Mouse (Mus musculus) midbrain, embryonic 12.5 days (tissue): ENCODE results near the gene Ptpn14. TPM values are rescaled to one million over a fixed set of nuclear protein-coding genes. Genes with fewer than 3 reads are reported as not detected.

Source experiments
- ATAC-seq: fragments of 200-750 bp; cut with Nextera tagmentation; 2 replicates; pipeline ENCODE4 v1.8.0; 2017; ENCODE audit warnings: low read depth, moderate TSS enrichment, moderate library complexity; ENCODE audit not compliant: low FRiP score
- H3K27ac ChIP-seq: fragments of 300-500 bp; sonication (generic); replicated peaks from 2 replicates; pipeline ENCODE4 v1.5.1; 2016; ENCODE audit warnings: mild to moderate bottlenecking
- H3K27me3 ChIP-seq: fragments of 300-500 bp; sonication (generic); 2 replicates; pipeline ENCODE4 v1.6.1; 2016; ENCODE audit warnings: mild to moderate bottlenecking
- H3K36me3 ChIP-seq: fragments of 300-500 bp; sonication (generic); 2 replicates; pipeline ENCODE4 v1.6.1; 2016
- H3K4me1 ChIP-seq: fragments of 300-500 bp; sonication (generic); 2 replicates; pipeline ENCODE4 v1.6.1; 2016
- H3K4me2 ChIP-seq: fragments of 300-500 bp; sonication (generic); replicated peaks from 2 replicates; pipeline ENCODE4 v1.6.1; 2016; ENCODE audit warnings: mild to moderate bottlenecking, moderate library complexity
- H3K4me3 ChIP-seq: fragments of 300-500 bp; sonication (generic); 2 replicates; pipeline ENCODE4 v1.5.1; 2016; ENCODE audit warnings: mild to moderate bottlenecking
- H3K9ac ChIP-seq: fragments of 300-500 bp; sonication (generic); replicated peaks from 2 replicates; pipeline ENCODE4 v1.6.1; 2016; ENCODE audit warnings: mild to moderate bottlenecking, moderate library complexity
- H3K9me3 ChIP-seq: fragments of 300-500 bp; sonication (generic); 2 replicates; pipeline ENCODE4 v1.6.1; 2016; ENCODE audit warnings: mild to moderate bottlenecking
- WGBS: fragments of 180-500 bp; shearing (Covaris S2); methylation state at CpG from one replicate; pipeline ENCODE4 v1.1.7; 2016; 5-methylcytosine and 5-hydroxymethylcytosine counted together
- polyA plus RNA-seq: library from polyadenylated mRNA; unstranded; fragments of >200 nt; fragmentation: Nextera tagmentation; extraction: Ambion mirVana; gene quantifications from 2 replicates; pipeline ENCODE4 v1.2.1, GENCODE M21; 2016

Ptpn14 gene
- polyA plus RNA-seq, 1 experiment from 2014 or later: 4.0 TPM

GRCm38 (mm10) chr1:189727346-189727883, 653 bp upstream of the Ptpn14 start:
- WGBS: 1% methylated on average over 22 of the region's 22 CpGs
- Histone ChIP-seq H3K27ac (peak overlapping the region; percentile 11; the same call in 1 of the 2 replicates), H3K9me3 (no peaks in the 10 kb centered on the region), H3K36me3 (no peaks in the 10 kb centered on the region), H3K9ac (peak overlapping the region; percentile 53; the same call in 1 of the 2 replicates), H3K4me1 (peaks cover 25% of the 10 kb centered on the region), H3K4me3 (peak overlapping the region; percentile 55), H3K4me2 (peak overlapping the region; percentile 93), H3K27me3 (peaks cover 60% of the 10 kb centered on the region)
- ATAC-seq: peak; percentile 52

- Histone ChIP-seq H3K27me3 (peaks cover 60% of the 10 kb centered on the region), H3K4me1 (peaks cover 25% of the 10 kb centered on the region), H3K27ac (0 out of 2 replicates have a peak overlapping the region, but pooled peaks have one; percentile 11), H3K36me3 (no peaks in the 10 kb centered on the region), H3K4me2 (peak overlapping the region; percentile 93), H3K9me3 (no peaks in the 10 kb centered on the region), H3K4me3 (peak overlapping the region; percentile 55), H3K9ac (peak overlapping the region; percentile 53)
- no peak for ATAC-seq
- 0% methylated on average over 15 of the region's 15 CpGs for WGBS
Measured at GRCm38 (mm10) chr1:189728784-189729115, 682 bp downstream of the Ptpn14 start.

- peak overlapping the region; percentile 55 for H3K4me3 ChIP-seq
- H3K9me3 ChIP-seq: no peaks in the 10 kb centered on the region
- H3K27ac ChIP-seq: no peak overlapping the region
- peak overlapping the region; percentile 93 for H3K4me2 ChIP-seq
- H3K36me3 ChIP-seq: no peaks in the 10 kb centered on the region
- no peak for ATAC-seq
- no peak overlapping the region for H3K9ac ChIP-seq
- peaks cover 60% of the 10 kb centered on the region for H3K27me3 ChIP-seq
- 9% methylated on average over 17 of the region's 17 CpGs for whole genome bisulfite sequencing
- H3K4me1 ChIP-seq: peaks cover 25% of the 10 kb centered on the region
Measured at GRCm38 (mm10) chr1:189729141-189729815, 1.2 kb downstream of the Ptpn14 start.

GRCm38 (mm10) chr1:189731697-189732096, 3.6 kb downstream of the Ptpn14 start:
- no peaks in the 10 kb centered on the region for H3K9me3 ChIP-seq
- no peak overlapping the region for H3K4me3 ChIP-seq
- H3K9ac ChIP-seq: no peak overlapping the region
- peaks cover 48% of the 10 kb centered on the region for H3K27me3 ChIP-seq
- no peaks in the 10 kb centered on the region for H3K36me3 ChIP-seq
- H3K27ac ChIP-seq: no peak overlapping the region
- ATAC-seq: no peak
- 77% methylated on average over 10 of the region's 10 CpGs for WGBS
- H3K4me2 ChIP-seq: no peak overlapping the region
- H3K4me1 ChIP-seq: peaks cover 25% of the 10 kb centered on the region

GRCm38 (mm10) chr1:189732156-189732555, 4.1 kb downstream of the Ptpn14 start:
- Histone ChIP-seq H3K27me3 (peaks cover 43% of the 10 kb centered on the region), H3K27ac (no peak overlapping the region), H3K36me3 (no peaks in the 10 kb centered on the region), H3K9ac (no peak overlapping the region), H3K4me1 (peaks cover 23% of the 10 kb centered on the region), H3K4me3 (no peak overlapping the region), H3K4me2 (no peak overlapping the region), H3K9me3 (no peaks in the 10 kb centered on the region)
- WGBS: 79% methylated on average over 8 of the region's 8 CpGs
- no peak for ATAC-seq

GRCm38 (mm10) chr1:189740075-189740474, 12.0 kb downstream of the Ptpn14 start:
- H3K9me3 ChIP-seq: no peaks in the 10 kb centered on the region
- no peaks in the 10 kb centered on the region for H3K36me3 ChIP-seq
- 93% methylated on average over 7 of the region's 7 CpGs for WGBS
- no peak for ATAC-seq
- H3K4me1 ChIP-seq: no peaks in the 10 kb centered on the region
- no peaks in the 10 kb centered on the region for H3K27me3 ChIP-seq
- H3K9ac ChIP-seq: no peak overlapping the region
- no peak overlapping the region for H3K4me2 ChIP-seq
- no peak overlapping the region for H3K4me3 ChIP-seq
- H3K27ac ChIP-seq: no peak overlapping the region

GRCm38 (mm10) chr1:189742041-189742440, 14.0 kb downstream of the Ptpn14 start:
- 95% methylated on average over 5 of the region's 5 CpGs for WGBS
- H3K4me3 ChIP-seq: no peak overlapping the region
- no peak overlapping the region for H3K4me2 ChIP-seq
- no peaks in the 10 kb centered on the region for H3K9me3 ChIP-seq
- no peak for ATAC-seq
- no peaks in the 10 kb centered on the region for H3K36me3 ChIP-seq
- H3K27me3 ChIP-seq: no peaks in the 10 kb centered on the region
- H3K9ac ChIP-seq: no peak overlapping the region
- H3K4me1 ChIP-seq: no peaks in the 10 kb centered on the region
- H3K27ac ChIP-seq: no peak overlapping the region

GRCm38 (mm10) chr1:189743136-189743535, 15.1 kb downstream of the Ptpn14 start:
- Histone ChIP-seq H3K4me3 (no peak overlapping the region), H3K4me1 (no peaks in the 10 kb centered on the region), H3K9ac (no peak overlapping the region), H3K27ac (no peak overlapping the region), H3K4me2 (no peak overlapping the region), H3K27me3 (no peaks in the 10 kb centered on the region), H3K9me3 (no peaks in the 10 kb centered on the region), H3K36me3 (no peaks in the 10 kb centered on the region)
- ATAC-seq: no peak
- WGBS: 96% methylated on average over 5 of the region's 5 CpGs

- ATAC-seq: no peak
- WGBS: 70% methylated on average over 4 of the region's 4 CpGs
- Histone ChIP-seq H3K27me3 (no peaks in the 10 kb centered on the region), H3K9ac (no peak overlapping the region), H3K36me3 (no peaks in the 10 kb centered on the region), H3K4me2 (no peak overlapping the region), H3K9me3 (no peaks in the 10 kb centered on the region), H3K4me1 (no peaks in the 10 kb centered on the region), H3K4me3 (no peak overlapping the region), H3K27ac (no peak overlapping the region)
Measured at GRCm38 (mm10) chr1:189744914-189745710, 17.0 kb downstream of the Ptpn14 start.

GRCm38 (mm10) chr1:189746520-189746919, 18.5 kb downstream of the Ptpn14 start:
- no peaks in the 10 kb centered on the region for H3K9me3 ChIP-seq
- no peak overlapping the region for H3K9ac ChIP-seq
- no peak for ATAC-seq
- H3K27me3 ChIP-seq: no peaks in the 10 kb centered on the region
- no peak overlapping the region for H3K4me2 ChIP-seq
- H3K36me3 ChIP-seq: no peaks in the 10 kb centered on the region
- H3K4me3 ChIP-seq: no peak overlapping the region
- WGBS: 81% methylated on average over 4 of the region's 4 CpGs
- no peak overlapping the region for H3K27ac ChIP-seq
- no peaks in the 10 kb centered on the region for H3K4me1 ChIP-seq

GRCm38 (mm10) chr1:189749789-189750188, 21.7 kb downstream of the Ptpn14 start:
- H3K4me1 ChIP-seq: no peaks in the 10 kb centered on the region
- no peak overlapping the region for H3K27ac ChIP-seq
- no peak overlapping the region for H3K4me3 ChIP-seq
- WGBS: 97% methylated on average over 4 of the region's 4 CpGs
- no peaks in the 10 kb centered on the region for H3K27me3 ChIP-seq
- no peak overlapping the region for H3K4me2 ChIP-seq
- no peak overlapping the region for H3K9ac ChIP-seq
- no peaks in the 10 kb centered on the region for H3K9me3 ChIP-seq
- no peaks in the 10 kb centered on the region for H3K36me3 ChIP-seq
- no peak for ATAC-seq

- no peaks in the 10 kb centered on the region for H3K4me1 ChIP-seq
- H3K27me3 ChIP-seq: no peaks in the 10 kb centered on the region
- no peak for ATAC-seq
- H3K9me3 ChIP-seq: no peaks in the 10 kb centered on the region
- H3K27ac ChIP-seq: no peak overlapping the region
- H3K9ac ChIP-seq: no peak overlapping the region
- WGBS: 84% methylated on average over 5 of the region's 5 CpGs
- H3K4me3 ChIP-seq: no peak overlapping the region
- no peak overlapping the region for H3K4me2 ChIP-seq
- no peaks in the 10 kb centered on the region for H3K36me3 ChIP-seq
Measured at GRCm38 (mm10) chr1:189750233-189750632, 22.2 kb downstream of the Ptpn14 start.
